Mouse (Mus musculus): ENCODE data around the gene Tomm40. TPM values are rescaled to one million over a fixed set of nuclear protein-coding genes. Genes with fewer than 3 reads are reported as not detected.
A peak's percentile ranks its signal among the peaks of the same experiment; 100 is the strongest.

Tomm40 gene
- polyA plus RNA-seq, 1 experiment = 12.7 TPM

DNA sequence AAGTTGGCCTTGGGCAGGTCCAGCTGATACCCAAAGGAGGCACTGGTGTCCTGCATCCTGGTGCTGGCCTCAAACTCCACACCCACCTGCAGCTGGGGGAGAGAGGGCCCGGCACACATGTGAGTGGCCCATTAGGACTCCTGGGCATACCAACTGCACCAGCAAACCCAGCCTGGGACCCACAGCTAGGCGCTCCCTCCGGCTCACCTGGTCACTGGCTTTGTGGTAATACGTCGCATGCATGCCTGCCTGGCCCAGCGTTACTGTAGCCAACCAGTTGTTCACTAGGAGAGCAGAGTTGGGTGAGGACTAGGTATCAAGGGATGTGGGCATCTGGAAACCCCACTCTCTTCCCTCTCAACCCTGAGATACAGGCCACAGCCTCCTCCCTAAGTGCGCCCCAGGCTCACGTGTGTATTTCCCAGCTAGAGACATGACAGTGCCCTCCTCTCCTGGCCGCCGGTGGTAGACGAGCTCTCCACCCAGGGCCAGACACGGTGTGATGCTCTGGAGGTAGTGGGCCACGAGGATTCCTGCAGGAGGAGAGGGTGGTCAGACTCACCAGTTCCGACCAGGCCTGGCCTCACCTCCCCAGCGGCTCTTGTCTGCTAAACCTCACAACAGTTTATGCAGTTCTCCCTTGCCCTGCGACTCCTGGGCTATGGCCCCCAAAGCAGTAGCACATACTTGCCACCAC is 12.2 kb downstream of the Tomm40 start:
- Histone ChIP-seq H3K4me3 (replicated peaks) (no peak overlapping the region), H3K4me1 (ENCODE audit: control insufficient read depth) (peaks cover 37% of the 10 kb centered on the region)
- TF ChIP-seq TAL1 (IDR thresholded peaks at IDR 0.05; ENCODE audit: low read length) = no peak
- TF ChIP-seq GATA1 (IDR thresholded peaks at IDR 0.05; ENCODE audit: low read length) = no peak

DNA sequence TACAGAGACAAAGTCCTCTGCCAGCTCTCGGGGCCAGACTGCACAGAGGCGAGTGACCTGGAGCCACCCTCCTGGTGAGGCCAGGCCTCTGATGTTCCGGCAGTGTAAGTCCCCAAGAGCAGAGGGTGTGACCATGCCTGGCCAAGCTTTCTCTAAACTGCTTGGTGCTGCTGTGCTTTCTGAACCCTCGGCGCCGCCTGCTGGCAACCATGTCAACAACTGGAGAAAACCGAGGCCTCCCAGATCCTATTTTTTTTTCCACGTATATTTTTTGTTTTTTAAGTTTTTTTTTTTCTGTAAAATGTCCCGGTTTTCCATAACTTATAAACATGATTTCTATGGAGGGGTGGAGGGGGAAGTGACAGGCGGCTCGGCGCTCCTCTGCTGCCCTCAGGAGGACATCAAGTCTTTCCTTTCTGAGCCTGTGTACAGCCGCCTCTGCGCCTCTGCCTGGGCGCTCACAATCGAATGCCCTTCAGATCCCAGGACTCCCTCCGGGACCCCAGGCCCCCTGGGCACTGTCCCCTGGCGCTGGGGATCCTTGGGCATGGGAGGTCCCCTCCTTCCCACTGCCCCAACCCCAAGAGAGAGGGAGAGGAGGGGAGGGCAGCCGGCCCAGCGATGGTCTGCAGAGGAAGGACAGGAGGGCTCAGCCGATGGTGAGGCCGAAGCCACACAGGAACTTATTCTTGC is 14.0 kb downstream of the Tomm40 start:
- TF ChIP-seq GATA1 (IDR thresholded peaks at IDR 0.05; ENCODE audit: low read length) (no peak), TAL1 (IDR thresholded peaks at IDR 0.05; ENCODE audit: low read length) (no peak)
- peaks cover 55% of the 10 kb centered on the region for H3K36me3 ChIP-seq (ENCODE audit: control insufficient read depth)
- peaks cover 4% of the 10 kb centered on the region; the same call in 1 of the 2 replicates for H3K9me3 ChIP-seq (ENCODE audit: control insufficient read depth, low read length)
- peaks cover 35% of the 10 kb centered on the region for H3K27me3 ChIP-seq (ENCODE audit: control insufficient read depth)
- peaks cover 44% of the 10 kb centered on the region for H3K4me1 ChIP-seq (ENCODE audit: control insufficient read depth)
- no peak overlapping the region for H3K4me3 ChIP-seq (replicated peaks)

More for the DNA sequence above, 12.2 kb downstream of the Tomm40 start:
- Histone ChIP-seq H3K9me3 (ENCODE audit: control insufficient read depth, low read length) (no peaks in the 10 kb centered on the region), H3K27me3 (ENCODE audit: control insufficient read depth) (peaks cover 17% of the 10 kb centered on the region), H3K36me3 (ENCODE audit: control insufficient read depth) (peaks cover 59% of the 10 kb centered on the region)

DNA sequence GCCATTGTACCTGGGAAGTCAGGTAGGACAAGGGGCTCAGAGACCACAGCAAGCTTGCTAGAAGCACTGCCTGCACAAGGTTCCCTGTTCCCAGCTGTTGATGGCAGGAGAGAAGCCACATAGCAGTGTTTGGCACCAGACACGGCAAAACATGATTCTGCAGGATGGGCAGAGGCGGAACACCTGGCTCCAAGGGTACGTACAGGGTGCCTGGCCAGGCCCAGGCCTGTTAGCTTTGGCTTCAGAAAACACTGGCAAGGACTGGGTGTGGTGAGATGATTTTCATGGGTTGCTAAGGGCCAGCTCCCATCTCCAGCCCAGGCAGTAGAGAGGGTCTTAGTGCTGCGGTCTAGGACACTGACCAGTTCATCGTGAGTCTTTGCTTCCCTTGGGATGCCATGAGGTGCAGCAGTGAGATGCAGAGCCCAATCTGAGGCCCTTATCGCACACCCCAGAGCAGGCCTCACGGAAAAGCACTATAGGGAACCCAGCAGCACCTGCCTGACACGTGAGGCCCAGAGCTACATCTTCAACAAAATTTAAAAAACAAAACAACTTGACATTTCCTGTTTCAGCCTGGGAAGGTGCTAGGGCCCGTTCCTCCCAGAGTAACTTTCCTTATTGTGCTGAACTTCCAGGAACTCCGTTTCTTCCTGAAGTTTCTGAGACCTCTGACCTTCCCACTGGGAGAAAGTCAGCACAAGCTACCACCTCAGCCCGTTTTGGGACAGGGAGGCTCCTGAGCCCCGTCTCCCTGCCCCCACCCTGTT is 14.8 kb downstream of the Tomm40 start:
- Histone ChIP-seq H3K4me1 (ENCODE audit: control insufficient read depth) (peaks cover 49% of the 10 kb centered on the region), H3K36me3 (ENCODE audit: control insufficient read depth) (peaks cover 54% of the 10 kb centered on the region), H3K4me3 (replicated peaks) (no peak overlapping the region), H3K27me3 (ENCODE audit: control insufficient read depth) (peaks cover 35% of the 10 kb centered on the region), H3K9me3 (ENCODE audit: control insufficient read depth, low read length) (peaks cover 4% of the 10 kb centered on the region; the same call in 1 of the 2 replicates)
- TF ChIP-seq TAL1 (IDR thresholded peaks at IDR 0.05; ENCODE audit: low read length) (no peak), GATA1 (IDR thresholded peaks at IDR 0.05; ENCODE audit: low read length) (no peak)

DNA sequence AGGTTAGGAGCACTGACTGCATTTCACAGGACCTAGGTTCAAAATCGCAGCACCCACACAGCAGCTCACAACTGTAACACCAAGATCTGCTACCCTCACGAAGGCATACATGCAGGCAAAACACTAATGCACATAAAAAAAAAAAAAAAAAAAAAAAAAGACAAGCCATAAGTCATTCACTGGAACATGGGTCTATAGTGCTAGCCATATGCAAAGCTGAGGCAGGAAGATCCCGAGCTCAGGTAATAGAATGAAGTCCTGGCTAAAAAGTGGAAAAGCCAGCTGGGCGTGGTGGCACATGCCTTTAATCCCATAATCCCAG is 15.4 kb downstream of the Tomm40 start:
- peaks cover 49% of the 10 kb centered on the region for H3K36me3 ChIP-seq (ENCODE audit: control insufficient read depth)
- TF ChIP-seq TAL1 (IDR thresholded peaks at IDR 0.05; ENCODE audit: low read length) = no peak
- no peak for TF ChIP-seq GATA1 (IDR thresholded peaks at IDR 0.05; ENCODE audit: low read length)
- peaks cover 56% of the 10 kb centered on the region for H3K4me1 ChIP-seq (ENCODE audit: control insufficient read depth)
- peaks cover 4% of the 10 kb centered on the region; the same call in 1 of the 2 replicates for H3K9me3 ChIP-seq (ENCODE audit: control insufficient read depth, low read length)
- H3K27me3 ChIP-seq (ENCODE audit: control insufficient read depth) = peaks cover 35% of the 10 kb centered on the region
- H3K4me3 ChIP-seq (replicated peaks) = no peak overlapping the region

DNA sequence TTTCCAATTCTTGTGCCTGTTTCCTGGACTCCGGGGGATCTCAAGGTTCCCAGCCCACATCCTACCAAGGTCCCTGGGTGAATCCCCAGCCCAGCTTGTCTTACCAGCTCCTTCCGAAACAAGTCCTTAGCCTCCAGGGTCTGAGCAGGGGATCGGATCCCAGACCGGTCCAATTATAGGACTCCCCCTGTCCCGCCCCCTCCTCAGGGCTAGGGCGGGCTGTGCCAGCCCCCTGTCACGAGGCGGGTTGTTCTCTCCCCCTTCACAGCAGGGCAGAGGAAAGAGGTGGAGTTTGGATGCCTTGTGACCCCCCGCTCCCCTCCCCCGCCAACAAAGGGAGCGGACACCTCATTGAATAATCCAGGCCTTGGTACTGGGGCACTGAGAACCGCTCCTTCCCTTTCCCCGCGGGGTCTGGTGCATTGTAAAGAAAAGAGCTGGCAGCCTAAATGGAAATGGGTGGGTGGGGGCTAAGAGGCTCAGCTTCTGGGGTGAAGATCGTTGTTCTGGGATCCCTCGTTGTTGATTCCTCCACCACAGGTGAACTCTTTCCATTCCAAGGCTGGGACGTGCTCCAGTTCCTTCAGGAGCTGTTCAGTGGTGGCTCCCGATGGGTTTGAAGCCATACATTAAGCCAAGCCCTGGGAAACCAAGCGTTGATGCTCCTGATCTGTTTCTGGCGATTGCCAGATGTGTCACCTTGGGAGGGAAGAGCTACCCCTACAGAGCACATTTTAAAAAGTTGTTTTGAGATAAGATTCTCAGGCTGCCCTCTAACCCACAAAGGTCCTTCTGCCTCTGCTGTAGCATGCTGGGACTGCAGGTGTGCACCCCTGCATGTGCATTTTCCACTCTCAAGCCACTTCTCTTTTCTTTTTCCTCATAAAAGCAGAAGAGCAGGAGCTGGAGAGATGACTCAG is 16.1 kb downstream of the Tomm40 start, which contains the start of gene Apoe:
Gene Apoe (minus strand): TSS at position 282 of the 920 bp plus-strand sequence.
- peaks cover 43% of the 10 kb centered on the region for H3K36me3 ChIP-seq (ENCODE audit: control insufficient read depth)
- no peak for TF ChIP-seq GATA1 (IDR thresholded peaks at IDR 0.05; ENCODE audit: low read length)
- no peak for TF ChIP-seq TAL1 (IDR thresholded peaks at IDR 0.05; ENCODE audit: low read length)
- H3K27me3 ChIP-seq (ENCODE audit: control insufficient read depth) = peaks cover 35% of the 10 kb centered on the region
- peak within 1 kb of the TSS; percentile 57 for H3K4me3 ChIP-seq (replicated peaks)
- peaks cover 4% of the 10 kb centered on the region; the same call in 1 of the 2 replicates for H3K9me3 ChIP-seq (ENCODE audit: control insufficient read depth, low read length)
- peaks cover 60% of the 10 kb centered on the region for H3K4me1 ChIP-seq (ENCODE audit: control insufficient read depth)

DNA sequence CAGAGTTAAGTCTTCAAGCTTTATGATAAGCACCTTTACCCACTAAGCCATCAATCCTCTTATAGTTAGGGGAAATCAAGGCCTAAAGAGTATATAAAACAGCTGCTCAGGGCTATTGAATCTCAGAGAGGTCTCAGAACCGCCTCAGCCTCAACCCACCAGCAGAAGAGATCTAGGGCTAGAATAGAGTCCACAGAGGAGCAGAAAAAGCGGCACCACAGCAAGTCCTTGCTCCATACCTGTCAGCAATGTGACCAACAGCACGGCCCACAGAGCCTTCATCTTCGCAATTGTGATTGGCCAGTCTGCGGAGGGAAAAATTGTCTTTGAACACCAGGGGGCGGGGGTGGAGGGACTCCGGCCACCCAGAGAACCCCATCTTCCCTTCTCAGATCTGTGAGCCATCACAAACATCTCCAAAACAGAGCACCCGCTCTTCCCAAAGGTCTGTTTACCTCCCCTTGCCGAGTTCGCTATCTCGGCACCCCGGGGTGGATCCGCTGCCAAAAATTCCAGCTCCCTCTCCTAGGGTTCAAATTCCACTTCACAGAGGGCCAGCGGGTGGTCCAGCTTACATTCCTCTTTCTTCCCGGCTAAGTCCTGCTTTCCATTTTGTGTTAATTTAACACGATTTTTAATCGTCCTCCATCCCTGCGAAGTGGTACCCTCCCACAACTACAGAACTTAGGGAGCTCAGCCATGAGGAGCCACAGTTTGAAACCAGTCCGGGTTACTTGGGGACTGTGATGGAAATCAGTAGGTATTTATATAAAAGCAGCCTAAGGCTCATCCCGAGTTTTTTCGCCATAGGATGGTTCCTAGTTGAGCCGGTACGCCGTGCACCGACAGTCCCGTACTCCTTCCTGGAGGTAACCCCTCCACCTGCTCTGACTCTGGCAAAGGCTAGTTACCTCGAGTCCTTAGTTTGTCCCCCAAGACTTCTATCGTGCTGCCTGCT is 17.0 kb downstream of the Tomm40 start:
- Histone ChIP-seq H3K4me3 (replicated peaks) (peak overlapping the region; percentile 57), H3K36me3 (ENCODE audit: control insufficient read depth) (peaks cover 33% of the 10 kb centered on the region), H3K27me3 (ENCODE audit: control insufficient read depth) (peaks cover 35% of the 10 kb centered on the region), H3K4me1 (ENCODE audit: control insufficient read depth) (peaks cover 65% of the 10 kb centered on the region), H3K9me3 (ENCODE audit: control insufficient read depth, low read length) (peaks cover 4% of the 10 kb centered on the region; the same call in 1 of the 2 replicates)
- TF ChIP-seq GATA1 (IDR thresholded peaks at IDR 0.05; ENCODE audit: low read length) = no peak
- no peak for TF ChIP-seq TAL1 (IDR thresholded peaks at IDR 0.05; ENCODE audit: low read length)

DNA sequence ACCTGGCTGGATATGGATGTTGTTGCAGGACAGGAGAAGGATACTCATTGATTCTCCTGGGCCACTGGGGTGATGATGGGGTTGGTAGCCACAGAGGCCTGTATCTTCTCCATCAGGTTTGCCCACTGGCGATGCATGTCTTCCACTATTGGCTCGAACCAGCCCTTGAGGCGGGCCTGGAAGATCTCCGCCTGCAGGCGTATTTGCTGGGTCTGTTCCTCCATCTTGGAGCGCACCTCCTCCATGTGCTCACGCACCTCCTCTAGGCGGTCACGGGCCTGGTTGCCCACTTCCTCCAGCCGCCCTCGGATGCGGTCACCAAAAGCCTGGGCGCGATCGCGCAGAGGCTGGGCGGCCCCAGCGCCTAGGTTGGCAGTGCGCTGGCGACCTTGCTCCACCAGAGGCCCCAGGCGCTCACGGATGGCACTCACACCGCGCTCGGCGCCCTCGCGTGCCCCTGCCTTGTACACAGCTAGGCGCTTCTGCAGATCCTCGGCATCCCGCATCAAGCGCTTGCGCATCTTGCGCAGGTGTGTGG is 18.8 kb downstream of the Tomm40 start:
- Histone ChIP-seq H3K27me3 (ENCODE audit: control insufficient read depth) (peaks cover 35% of the 10 kb centered on the region), H3K36me3 (ENCODE audit: control insufficient read depth) (peaks cover 15% of the 10 kb centered on the region), H3K4me3 (replicated peaks) (peak overlapping the region; percentile 57), H3K4me1 (ENCODE audit: control insufficient read depth) (peaks cover 64% of the 10 kb centered on the region), H3K9me3 (ENCODE audit: control insufficient read depth, low read length) (peaks cover 4% of the 10 kb centered on the region; the same call in 1 of the 2 replicates)
- TF ChIP-seq GATA1 (IDR thresholded peaks at IDR 0.05; ENCODE audit: low read length) (no peak), TAL1 (IDR thresholded peaks at IDR 0.05; ENCODE audit: low read length) (no peak)

All from erythroblast, embryonic 14.5 days (primary cell).